Mouse (Mus musculus) small intestine, adult 2 months (tissue): ENCODE measurements around the gene Cers3.

Experiments used
- CTCF ChIP-seq: fragments of 200-500 bp; IDR thresholded peaks from 2 replicates; pipeline ENCODE4 v1.5.1; 2012; ENCODE audit warnings: low read depth, mild to moderate bottlenecking, control low read depth, inconsistent platforms, low read length, moderate library complexity, mixed read lengths; ENCODE audit not compliant: insufficient replicate concordance, insufficient read length; ENCODE audit errors: extremely low read depth
- POLR2A ChIP-seq: fragments of 200-500 bp; IDR thresholded peaks from 2 replicates; pipeline ENCODE4 v1.6.1; 2012; ENCODE audit warnings: low read depth, mild to moderate bottlenecking, control low read depth, inconsistent platforms, low read length, moderate library complexity

- TF ChIP-seq CTCF (no peak), POLR2A (no peak)
Observed at GRCm38 (mm10) chr7:66704631-66705030, 38.7 kb upstream of the Cers3 start.
